Mouse (Mus musculus) kidney, embryonic 15.5 days (tissue): ENCODE measurements around the gene Tfeb. TPM values are rescaled to one million over a fixed set of nuclear protein-coding genes. Genes with fewer than 3 reads are reported as not detected.

Experiments used
- ATAC-seq: fragments of 200-750 bp; cut with Nextera tagmentation; replicated peaks from 2 replicates; pipeline ENCODE4 v1.8.0; 2017; ENCODE audit warnings: moderate TSS enrichment; ENCODE audit not compliant: low FRiP score
- H3K27ac ChIP-seq: fragments of 300-500 bp; sonication (generic); 2 replicates; pipeline ENCODE4 v1.5.1; 2015; ENCODE audit warnings: mild to moderate bottlenecking, inconsistent platforms
- H3K27me3 ChIP-seq: fragments of 300-500 bp; sonication (generic); 2 replicates; pipeline ENCODE4 v1.6.1; 2015; ENCODE audit warnings: inconsistent platforms
- H3K36me3 ChIP-seq: fragments of 300-500 bp; sonication (generic); 2 replicates; pipeline ENCODE4 v1.6.1; 2015; ENCODE audit warnings: inconsistent platforms
- H3K4me1 ChIP-seq: fragments of 300-500 bp; sonication (generic); 2 replicates; pipeline ENCODE4 v1.6.1; 2015; ENCODE audit warnings: inconsistent platforms
- H3K4me2 ChIP-seq: fragments of 300-500 bp; sonication (generic); 2 replicates; pipeline ENCODE4 v1.6.1; 2015; ENCODE audit warnings: moderate library complexity, mild to moderate bottlenecking, inconsistent platforms
- H3K4me3 ChIP-seq: fragments of 300-500 bp; sonication (generic); replicated peaks from 2 replicates; pipeline ENCODE4 v1.5.1; 2015; ENCODE audit warnings: mild to moderate bottlenecking, inconsistent platforms
- H3K9ac ChIP-seq: fragments of 300-500 bp; sonication (generic); 2 replicates; pipeline ENCODE4 v1.6.1; 2015; ENCODE audit warnings: mild to moderate bottlenecking, inconsistent platforms
- H3K9me3 ChIP-seq: fragments of 300-500 bp; sonication (generic); replicated peaks from 2 replicates; pipeline ENCODE4 v1.6.1; 2016; ENCODE audit warnings: inconsistent platforms
- WGBS: fragments of 180-500 bp; shearing (Covaris S2); methylation state at CpG from one replicate; pipeline ENCODE4 v1.1.7; 2015; ENCODE audit warnings: mixed read lengths; 5-methylcytosine and 5-hydroxymethylcytosine counted together
- polyA plus RNA-seq: library from polyadenylated mRNA; unstranded; fragments of >200 nt; fragmentation: Nextera tagmentation; extraction: Ambion mirVana; gene quantifications from 2 replicates; pipeline ENCODE4 v1.2.1, GENCODE M21; 2015

Gene Tfeb
- polyA plus RNA-seq, 1 experiment from 2014 or later, result 15.2 TPM

- Histone ChIP-seq H3K27ac (peak overlapping the region; percentile 60; the same call in 1 of the 2 replicates), H3K27me3 (peaks cover 17% of the 10 kb centered on the region), H3K4me1 (peaks cover 23% of the 10 kb centered on the region), H3K36me3 (peaks cover 32% of the 10 kb centered on the region), H3K9me3 (no peaks in the 10 kb centered on the region), H3K4me2 (no peak overlapping the region), H3K9ac (no peak overlapping the region), H3K4me3 (no peak overlapping the region)
- no peak for ATAC-seq
- 82% methylated on average over 10 of the region's 10 CpGs for WGBS
Observed at GRCm38 (mm10) chr17:47698156-47698555, 38.7 kb upstream of the Tfeb start.

DNA sequence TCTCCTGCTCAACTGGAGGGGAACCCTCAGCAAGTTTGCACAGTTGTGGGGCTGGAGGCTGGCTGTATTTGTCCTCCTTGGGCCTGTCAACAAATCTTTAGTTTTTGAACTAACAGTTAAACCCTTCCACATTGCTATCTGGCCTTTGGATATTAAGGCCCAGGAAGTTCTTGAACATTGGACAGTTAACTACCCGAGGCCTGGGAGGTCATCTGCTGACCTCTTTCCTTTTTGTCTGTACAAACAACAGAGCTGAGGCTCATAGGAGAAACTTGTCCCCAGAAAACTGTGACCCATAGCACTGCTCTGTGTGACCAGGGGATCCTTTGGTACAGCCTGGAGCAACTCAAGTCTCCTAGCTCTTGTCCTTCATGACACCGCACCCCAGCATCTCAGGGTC lies 37.8 kb upstream of the Tfeb start:
- Histone ChIP-seq H3K4me2 (no peak overlapping the region), H3K9ac (no peak overlapping the region), H3K27ac (no peak overlapping the region), H3K4me3 (no peak overlapping the region), H3K36me3 (peaks cover 34% of the 10 kb centered on the region), H3K27me3 (peaks cover 15% of the 10 kb centered on the region), H3K9me3 (no peaks in the 10 kb centered on the region), H3K4me1 (peaks cover 18% of the 10 kb centered on the region)
- 75% methylated on average over 2 of the region's 2 CpGs for WGBS
- no peak for ATAC-seq

DNA sequence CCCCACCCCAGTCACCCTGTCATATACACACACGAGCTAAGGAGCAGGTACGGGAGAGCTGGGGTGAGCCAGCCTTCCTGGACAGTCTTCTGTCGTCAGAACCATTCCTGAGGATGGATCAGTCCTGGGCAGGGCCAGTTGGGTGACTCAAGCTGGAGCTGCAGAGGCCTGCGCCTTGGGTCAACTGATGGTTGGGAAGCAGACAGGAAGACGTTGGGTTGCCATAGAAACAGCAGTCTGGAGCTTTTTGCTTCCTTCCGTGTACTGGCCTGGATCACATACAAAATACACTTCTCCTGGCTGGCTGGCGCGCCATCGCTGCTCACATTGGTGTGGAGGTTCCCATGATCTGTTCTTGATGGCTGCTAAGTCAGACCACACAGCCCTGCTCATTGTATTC lies 35.0 kb upstream of the Tfeb start:
- Histone ChIP-seq H3K27me3 (peaks cover 16% of the 10 kb centered on the region), H3K36me3 (peaks cover 38% of the 10 kb centered on the region), H3K9ac (no peak overlapping the region), H3K4me2 (no peak overlapping the region), H3K27ac (no peak overlapping the region), H3K9me3 (no peaks in the 10 kb centered on the region), H3K4me1 (peaks cover 6% of the 10 kb centered on the region), H3K4me3 (no peak overlapping the region)
- no peak for ATAC-seq
- 78% methylated on average over 9 of the region's 9 CpGs for WGBS

- Histone ChIP-seq H3K4me1 (peaks cover 6% of the 10 kb centered on the region), H3K9ac (no peak overlapping the region), H3K4me3 (no peak overlapping the region), H3K4me2 (no peak overlapping the region), H3K27ac (no peak overlapping the region), H3K36me3 (peaks cover 38% of the 10 kb centered on the region), H3K27me3 (peaks cover 16% of the 10 kb centered on the region), H3K9me3 (no peaks in the 10 kb centered on the region)
- no peak for ATAC-seq
- WGBS, result 41% methylated on average over 28 of the region's 28 CpGs
Observed at GRCm38 (mm10) chr17:47702548-47703345, 34.1 kb upstream of the Tfeb start.

DNA sequence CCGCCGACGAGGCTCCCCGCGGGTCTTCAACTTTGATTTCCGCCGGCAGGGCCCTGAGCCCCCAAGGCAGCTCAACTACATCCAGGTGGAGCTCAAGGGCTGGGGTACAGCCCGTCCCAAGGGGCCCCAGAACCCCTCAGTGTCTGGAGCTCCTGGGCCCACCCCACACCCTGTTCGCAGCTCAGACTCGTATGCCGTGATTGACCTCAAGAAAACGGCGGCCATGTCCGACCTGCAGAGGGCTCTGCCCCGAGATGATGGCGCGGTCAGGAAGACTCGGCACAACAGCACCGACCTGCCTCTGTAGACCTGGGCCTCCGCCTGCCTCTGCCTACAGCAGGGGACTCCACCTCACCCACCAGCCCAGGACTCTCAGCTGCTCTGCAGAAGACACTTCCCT lies 33.3 kb upstream of the Tfeb start:
- H3K4me2 ChIP-seq, result no peak overlapping the region
- H3K9ac ChIP-seq, result no peak overlapping the region
- H3K27me3 ChIP-seq, result peaks cover 16% of the 10 kb centered on the region
- 29% methylated on average over 20 of the region's 20 CpGs for WGBS
- no peak overlapping the region for H3K4me3 ChIP-seq
- H3K4me1 ChIP-seq, result peaks cover 6% of the 10 kb centered on the region
- no peak for ATAC-seq
- no peak overlapping the region for H3K27ac ChIP-seq
- H3K36me3 ChIP-seq, result peaks cover 35% of the 10 kb centered on the region
- no peaks in the 10 kb centered on the region for H3K9me3 ChIP-seq

GRCm38 (mm10) chr17:47704692-47705091 lies 32.1 kb upstream of the Tfeb start:
- WGBS, result 87% methylated on average over 4 of the region's 4 CpGs

DNA sequence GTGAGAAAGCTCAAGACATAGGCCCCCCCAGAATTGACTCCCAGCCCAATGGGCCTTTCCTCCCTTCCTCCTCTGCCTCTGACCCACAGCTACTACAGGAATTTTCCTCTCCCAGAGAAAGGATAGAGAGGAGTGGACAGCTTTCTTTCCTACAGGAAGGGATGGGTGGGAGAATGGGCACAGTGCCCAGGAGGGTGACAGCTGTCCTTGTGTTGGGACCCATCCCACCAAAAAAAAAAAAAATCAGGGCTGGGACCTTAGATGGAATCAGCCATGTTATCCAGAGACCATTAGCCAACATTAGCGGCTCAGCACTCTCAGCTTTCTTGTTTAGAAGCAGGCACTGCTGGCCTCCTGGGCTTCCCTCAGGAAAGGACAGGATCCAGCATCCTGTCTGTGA lies 30.6 kb upstream of the Tfeb start:
- ATAC-seq, result no peak
- Histone ChIP-seq H3K9me3 (no peaks in the 10 kb centered on the region), H3K4me2 (no peak overlapping the region), H3K27ac (no peak overlapping the region), H3K4me3 (no peak overlapping the region), H3K9ac (no peak overlapping the region), H3K36me3 (peaks cover 23% of the 10 kb centered on the region), H3K27me3 (peaks cover 16% of the 10 kb centered on the region), H3K4me1 (peaks cover 6% of the 10 kb centered on the region)
- 64% methylated on average over 1 of the region's 1 CpGs for WGBS

More at GRCm38 (mm10) chr17:47704692-47705091, 32.1 kb upstream of the Tfeb start:
- H3K4me2 ChIP-seq, result no peak overlapping the region
- H3K4me1 ChIP-seq, result peaks cover 6% of the 10 kb centered on the region
- peaks cover 16% of the 10 kb centered on the region for H3K27me3 ChIP-seq
- no peak overlapping the region for H3K27ac ChIP-seq
- no peak overlapping the region for H3K4me3 ChIP-seq
- no peaks in the 10 kb centered on the region for H3K9me3 ChIP-seq
- ATAC-seq, result no peak
- peaks cover 29% of the 10 kb centered on the region for H3K36me3 ChIP-seq
- no peak overlapping the region for H3K9ac ChIP-seq

- Histone ChIP-seq H3K27me3 (peaks cover 10% of the 10 kb centered on the region), H3K9me3 (no peaks in the 10 kb centered on the region), H3K4me3 (no peak overlapping the region), H3K4me2 (no peak overlapping the region), H3K27ac (no peak overlapping the region), H3K4me1 (peaks cover 5% of the 10 kb centered on the region), H3K36me3 (peaks cover 9% of the 10 kb centered on the region; the same call in 1 of the 2 replicates), H3K9ac (no peak overlapping the region)
- WGBS, result 78% methylated on average over 3 of the region's 3 CpGs
- ATAC-seq, result no peak
Observed at GRCm38 (mm10) chr17:47707961-47708360, 28.9 kb upstream of the Tfeb start.

DNA sequence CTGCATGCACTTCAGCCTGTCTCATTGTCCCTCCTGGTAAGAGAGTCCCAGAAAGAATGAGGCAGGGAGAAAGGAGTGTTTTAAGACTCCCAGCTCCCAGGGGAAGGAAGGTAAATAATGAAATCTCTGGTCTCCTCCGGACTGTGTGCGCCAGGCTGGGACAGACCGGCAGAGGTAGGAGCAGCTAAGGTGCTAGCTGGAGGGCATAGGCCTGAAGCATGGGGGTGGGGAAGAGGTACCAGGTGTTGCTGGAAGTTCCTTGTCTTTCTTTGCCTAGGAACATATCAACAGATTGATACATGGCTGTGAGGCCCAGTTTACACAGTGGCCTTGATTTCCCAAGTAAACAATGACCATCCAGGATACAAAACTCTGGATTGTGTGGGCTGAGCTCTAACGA lies 27.9 kb upstream of the Tfeb start:
- H3K9me3 ChIP-seq, result no peaks in the 10 kb centered on the region
- ATAC-seq, result no peak
- H3K36me3 ChIP-seq, result 0 out of 2 replicates have a peak, but pooled peaks cover 4% of the 10 kb centered on the region
- no peak overlapping the region for H3K4me3 ChIP-seq
- 55% methylated on average over 4 of the region's 4 CpGs for WGBS
- peaks cover 5% of the 10 kb centered on the region; the same call in 1 of the 2 replicates for H3K27me3 ChIP-seq
- no peak overlapping the region for H3K27ac ChIP-seq
- no peak overlapping the region for H3K9ac ChIP-seq
- H3K4me2 ChIP-seq, result no peak overlapping the region
- H3K4me1 ChIP-seq, result no peaks in the 10 kb centered on the region

- Histone ChIP-seq H3K9ac (no peak overlapping the region), H3K27me3 (no peaks in the 10 kb centered on the region), H3K27ac (no peak overlapping the region), H3K4me1 (no peaks in the 10 kb centered on the region), H3K4me3 (no peak overlapping the region), H3K4me2 (no peak overlapping the region), H3K36me3 (no peaks in the 10 kb centered on the region), H3K9me3 (no peaks in the 10 kb centered on the region)
- ATAC-seq, result no peak
- WGBS, result 72% methylated on average over 3 of the region's 3 CpGs
Observed at GRCm38 (mm10) chr17:47710036-47710435, 26.8 kb upstream of the Tfeb start.

GRCm38 (mm10) chr17:47711883-47712282 lies 24.9 kb upstream of the Tfeb start:
- no peak for ATAC-seq
- no peak overlapping the region for H3K4me2 ChIP-seq
- WGBS, result 71% methylated on average over 6 of the region's 6 CpGs

DNA sequence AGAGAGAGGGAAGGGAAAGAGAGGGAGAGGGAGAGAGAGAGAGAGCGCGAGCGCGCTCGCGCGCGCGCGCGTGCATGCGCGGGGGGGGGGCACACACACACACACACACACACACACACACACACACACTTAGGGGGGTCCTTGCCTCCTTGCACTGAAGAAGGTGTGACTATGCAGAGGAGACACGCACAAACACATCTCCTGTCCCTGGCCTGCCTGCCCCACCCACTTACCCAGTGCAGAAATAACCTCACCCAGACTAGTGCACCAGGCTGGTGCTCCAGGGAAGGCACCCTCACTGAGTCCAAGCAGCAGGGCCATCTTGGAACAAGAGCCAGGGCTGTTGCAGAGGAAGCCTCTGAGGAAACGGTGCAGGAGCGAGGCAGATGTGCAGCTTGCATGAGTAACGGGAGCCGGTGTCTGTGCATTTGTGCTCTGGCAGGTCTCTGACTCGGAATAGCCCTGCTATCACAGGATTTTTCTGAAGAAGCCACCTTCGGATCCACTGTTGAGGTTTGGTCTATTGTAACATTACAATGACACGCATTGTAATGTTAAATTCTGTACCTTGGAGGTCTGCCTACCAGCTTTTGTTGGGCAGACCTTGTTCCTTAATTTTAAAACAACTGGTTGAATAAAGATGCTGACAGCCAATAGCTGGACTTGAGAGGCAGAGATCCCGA lies 23.8 kb upstream of the Tfeb start:
- H3K9ac ChIP-seq, result no peak overlapping the region
- H3K4me1 ChIP-seq, result no peaks in the 10 kb centered on the region
- H3K9me3 ChIP-seq, result no peaks in the 10 kb centered on the region
- no peak overlapping the region for H3K4me2 ChIP-seq
- 58% methylated on average over 9 of the region's 22 CpGs for WGBS
- no peak overlapping the region for H3K4me3 ChIP-seq
- H3K36me3 ChIP-seq, result no peaks in the 10 kb centered on the region
- H3K27me3 ChIP-seq, result no peaks in the 10 kb centered on the region
- ATAC-seq, result no peak
- no peak overlapping the region for H3K27ac ChIP-seq

More at GRCm38 (mm10) chr17:47711883-47712282, 24.9 kb upstream of the Tfeb start:
- Histone ChIP-seq H3K9me3 (no peaks in the 10 kb centered on the region), H3K27ac (no peak overlapping the region), H3K9ac (no peak overlapping the region), H3K27me3 (no peaks in the 10 kb centered on the region), H3K4me3 (no peak overlapping the region), H3K36me3 (no peaks in the 10 kb centered on the region), H3K4me1 (no peaks in the 10 kb centered on the region)
